Mouse (Mus musculus): ENCODE results near the gene Ndufa6.

Ndufa6 gene

DNA sequence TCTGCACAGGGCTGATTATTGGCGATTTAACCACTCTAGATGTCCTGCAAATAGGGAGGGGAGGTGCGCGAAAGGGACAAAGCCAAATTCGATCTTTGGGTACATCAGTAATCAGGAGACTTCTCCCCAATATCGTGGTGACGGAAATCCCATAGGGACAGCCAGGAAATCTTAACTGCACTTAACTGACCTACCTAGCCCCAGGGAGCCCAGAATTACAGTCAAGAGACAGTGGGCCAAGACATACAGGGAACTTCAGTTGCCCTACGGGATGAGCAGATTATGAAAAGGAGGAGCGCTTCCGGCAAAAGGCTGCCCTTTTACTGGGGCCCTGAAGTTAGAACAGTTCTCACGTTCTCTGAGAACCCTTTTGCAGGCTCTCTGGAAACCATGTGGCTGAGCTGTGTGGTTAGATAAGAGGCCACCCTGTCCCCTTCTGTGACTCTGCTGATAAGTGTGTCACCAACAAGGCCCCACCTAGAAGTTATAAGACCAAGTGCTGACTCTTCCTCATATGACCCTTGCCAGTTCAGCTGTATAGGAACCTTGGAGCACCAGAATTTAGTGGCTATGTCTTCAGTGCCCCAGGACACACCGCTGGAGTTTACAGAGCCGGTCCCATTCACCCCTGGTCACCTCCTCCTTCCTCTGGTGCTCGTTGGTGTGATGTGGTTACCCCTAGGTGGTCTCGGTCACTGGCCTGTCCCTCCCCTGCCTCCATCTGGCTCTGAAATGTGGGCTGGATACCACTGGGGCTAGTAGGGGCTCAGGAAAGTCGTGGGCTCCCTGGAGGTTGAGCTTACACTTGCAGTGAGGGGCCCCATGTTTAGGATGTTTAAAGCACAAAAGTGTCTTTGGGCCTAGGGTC, 12.2 kb downstream of the Ndufa6 start:
- DNase-seq (ENCODE audit: low read depth, low spot score), result no peak

DNA sequence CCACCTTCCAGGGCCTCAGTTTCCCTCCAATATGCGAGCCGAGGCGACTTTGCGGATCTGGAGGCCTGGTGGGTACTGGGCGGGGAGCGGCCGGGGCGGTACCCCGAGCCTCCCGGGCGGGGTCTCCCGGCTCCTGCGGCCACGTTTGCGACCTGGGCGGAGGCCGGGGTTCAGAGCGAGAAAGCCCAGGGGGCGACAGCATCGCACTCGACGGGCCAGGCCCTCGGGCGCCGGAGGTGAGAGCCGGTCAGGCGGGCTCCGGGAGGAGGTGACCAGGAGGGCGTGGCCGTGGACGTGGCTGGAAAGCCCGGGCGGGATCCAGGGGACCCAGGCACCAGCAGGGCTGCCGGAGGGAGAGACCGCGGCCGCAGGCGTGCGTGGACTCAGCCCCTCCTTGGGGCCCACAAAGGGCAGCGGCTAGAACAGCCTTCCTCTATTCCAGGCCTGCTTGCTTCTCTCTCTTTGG, 13.1 kb downstream of the Ndufa6 start:
- DNase-seq (ENCODE audit: low read depth, low spot score), result no peak

DNA sequence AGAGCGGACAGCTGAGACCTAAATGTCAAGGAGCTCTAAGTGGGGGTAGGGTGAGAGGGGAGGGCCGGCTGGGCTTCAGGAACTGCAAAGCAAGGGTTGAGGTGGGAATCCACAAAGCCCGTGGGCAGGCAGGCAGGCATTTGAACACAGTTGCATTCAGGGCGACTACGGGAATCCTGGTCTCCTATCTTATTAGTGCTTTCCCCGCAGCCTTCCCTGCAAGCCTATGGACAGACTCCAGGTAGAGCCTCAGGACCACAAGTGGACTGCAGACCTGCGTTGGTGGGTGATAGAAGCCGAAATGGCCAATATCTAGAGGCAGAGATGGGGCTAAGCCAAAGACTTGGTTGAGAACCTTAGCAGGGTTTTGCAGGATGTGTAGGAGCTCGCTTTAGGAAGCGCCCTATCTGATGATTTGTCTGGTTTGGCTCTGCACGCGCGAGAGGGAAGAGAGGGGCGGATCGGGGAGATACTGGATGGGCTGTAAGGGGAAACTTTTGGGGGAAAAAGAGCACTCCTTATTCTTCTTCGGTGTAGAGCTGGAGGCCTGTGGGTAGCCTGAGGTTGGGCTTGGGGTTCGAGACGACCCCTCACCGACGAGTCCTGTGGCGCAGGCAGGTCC, 13.6 kb downstream of the Ndufa6 start:
- no peak for DNase-seq (ENCODE audit: low read depth, low spot score)

DNA sequence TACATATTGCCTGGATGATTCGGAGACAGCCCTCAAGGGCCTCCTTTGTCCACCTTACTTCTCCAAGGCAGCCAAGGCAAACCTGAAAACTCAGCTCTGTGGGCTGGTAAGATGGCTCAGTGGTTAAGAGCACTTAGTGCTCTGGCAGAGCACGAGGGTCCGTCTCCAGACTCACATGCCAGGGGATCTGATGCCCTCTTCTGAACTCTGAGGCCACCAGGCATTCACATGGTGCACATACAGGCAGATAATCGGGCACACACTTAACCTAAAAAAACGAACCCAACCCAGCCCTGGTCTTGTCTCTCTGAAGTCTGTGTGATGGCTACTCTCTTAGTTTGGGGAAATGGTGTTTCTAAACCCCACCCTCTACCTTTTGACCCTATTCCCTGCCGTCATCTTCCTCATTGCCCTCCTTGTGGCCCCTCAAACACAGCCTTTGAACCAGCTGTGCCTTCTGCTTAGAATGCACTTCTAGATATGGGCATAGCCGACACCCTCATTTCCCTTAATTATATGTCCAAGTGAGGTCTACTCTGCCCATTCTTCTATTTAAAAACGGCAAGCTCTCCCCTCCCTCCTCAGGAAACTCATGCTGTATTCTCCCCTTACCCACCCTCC, 14.4 kb downstream of the Ndufa6 start:
- no peak for DNase-seq (ENCODE audit: low read depth, low spot score)

DNA sequence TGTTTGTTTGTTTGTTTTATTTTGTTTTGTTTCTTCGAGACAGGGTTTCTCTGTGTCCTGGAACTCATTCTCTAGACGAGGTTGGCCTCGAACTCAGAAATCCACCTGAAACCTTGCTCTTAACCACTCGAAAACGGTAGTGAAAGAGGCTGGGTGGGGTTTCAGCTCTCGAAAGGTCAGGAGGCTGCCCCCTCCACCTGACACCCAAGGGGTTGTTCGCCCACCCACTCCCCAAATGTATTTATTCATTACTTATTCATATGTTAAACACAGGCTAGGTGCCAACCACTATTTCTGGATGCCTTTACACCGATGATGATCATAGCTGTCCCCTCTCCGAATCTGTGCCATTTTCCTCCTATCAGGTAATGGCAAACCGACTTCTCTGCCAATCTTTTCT, 15.0 kb downstream of the Ndufa6 start:
- no peak for DNase-seq (ENCODE audit: low read depth, low spot score)

DNA sequence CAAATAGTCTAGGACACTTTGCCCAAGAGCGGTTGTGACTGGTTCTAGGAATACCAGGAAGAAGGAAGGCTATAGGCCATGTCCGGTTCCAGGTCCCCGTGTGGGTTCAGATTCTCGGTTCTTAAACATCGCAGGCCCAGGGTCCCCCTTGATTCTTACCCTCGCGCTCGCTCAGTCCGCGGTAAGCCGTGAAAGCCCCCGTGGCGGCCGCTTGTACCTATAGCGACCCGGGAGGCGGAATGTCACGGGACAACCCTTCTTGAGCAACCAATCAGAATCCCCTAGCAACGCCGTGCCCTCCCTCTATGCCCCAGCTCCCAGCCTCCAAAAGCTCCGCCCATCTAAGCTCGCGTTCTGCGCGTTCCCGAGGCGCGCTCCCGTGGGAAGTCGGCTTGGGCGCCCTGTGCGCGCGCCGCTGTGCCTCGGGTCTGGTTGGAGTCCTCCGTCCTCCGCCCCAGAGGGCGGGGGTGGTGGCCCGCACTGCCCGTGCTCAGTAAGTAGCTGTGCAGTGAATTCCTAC, 15.5 kb downstream of the Ndufa6 start, which contains the start of the genes Naga, Pheta2 and Smdt1:
Gene Naga (minus strand): TSS at position 333 of the 520 bp plus-strand sequence.
Gene Pheta2 (plus strand): TSS at position 350 of the 520 bp plus-strand sequence.
Gene Smdt1 (plus strand): TSS at position 367 of the 520 bp plus-strand sequence.
- peak; percentile 90 for DNase-seq (ENCODE audit: low read depth, low spot score)

DNA sequence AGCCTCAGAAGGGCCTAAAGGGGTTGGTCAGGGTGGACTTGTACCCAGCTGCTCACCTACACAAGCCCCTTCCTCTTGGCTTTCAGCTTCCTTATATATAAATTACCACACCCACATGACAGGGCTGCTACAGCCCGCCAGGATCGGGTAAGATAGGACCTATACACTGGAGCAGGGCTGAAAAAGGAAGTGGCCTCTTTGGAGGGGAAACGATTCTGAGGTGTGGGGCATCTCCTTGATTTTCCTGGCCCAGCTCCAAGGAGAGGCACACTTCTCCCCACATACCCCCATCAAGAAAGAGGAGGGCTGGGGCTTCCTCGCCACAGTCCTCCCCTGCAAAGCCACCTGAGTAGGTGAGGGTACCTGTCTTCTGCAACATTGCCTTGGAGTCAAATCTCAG, 16.2 kb downstream of the Ndufa6 start:
- DNase-seq (ENCODE audit: low read depth, low spot score), result no peak

DNA sequence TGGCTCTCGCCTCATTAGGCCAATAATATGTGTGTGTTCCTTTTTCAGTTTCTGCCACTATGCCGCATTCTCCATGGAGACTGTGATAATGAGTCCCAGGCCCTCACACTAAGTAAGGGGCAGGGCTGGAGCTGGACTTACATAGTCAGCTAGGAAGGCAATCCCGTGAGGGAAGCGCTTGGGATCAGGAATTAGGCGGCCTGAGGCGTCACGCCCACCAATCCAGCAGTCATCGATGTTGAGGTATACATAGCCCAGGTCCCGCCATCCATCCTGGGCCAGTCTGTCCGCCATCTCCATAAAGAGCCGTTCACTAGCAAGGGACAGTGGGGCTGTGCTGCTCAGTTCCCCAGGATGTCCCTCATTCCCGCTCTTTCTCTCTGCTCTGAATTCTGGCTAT, 17.5 kb downstream of the Ndufa6 start:
- no peak for DNase-seq (ENCODE audit: low read depth, low spot score)

DNA sequence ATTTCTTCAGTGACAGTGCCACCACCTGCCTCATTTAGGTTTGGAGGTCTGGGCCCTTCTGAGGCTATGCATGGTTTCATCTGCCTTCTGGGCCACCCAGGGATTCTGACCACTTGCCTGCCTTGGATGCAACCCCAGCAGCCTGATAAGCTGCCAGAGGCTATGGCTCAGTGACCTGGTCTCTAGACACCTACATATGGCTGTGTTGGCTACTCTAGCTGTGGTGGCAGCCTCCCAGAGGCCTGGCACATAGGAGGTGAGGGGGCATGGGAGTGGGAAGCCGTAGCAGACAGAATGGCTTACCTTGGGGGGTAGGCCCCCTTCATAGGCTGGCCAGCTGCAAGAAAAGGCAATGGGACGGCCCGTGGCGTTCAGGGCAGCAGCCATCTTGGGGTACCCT, 18.9 kb downstream of the Ndufa6 start:
- DNase-seq (ENCODE audit: low read depth, low spot score), result no peak

DNA sequence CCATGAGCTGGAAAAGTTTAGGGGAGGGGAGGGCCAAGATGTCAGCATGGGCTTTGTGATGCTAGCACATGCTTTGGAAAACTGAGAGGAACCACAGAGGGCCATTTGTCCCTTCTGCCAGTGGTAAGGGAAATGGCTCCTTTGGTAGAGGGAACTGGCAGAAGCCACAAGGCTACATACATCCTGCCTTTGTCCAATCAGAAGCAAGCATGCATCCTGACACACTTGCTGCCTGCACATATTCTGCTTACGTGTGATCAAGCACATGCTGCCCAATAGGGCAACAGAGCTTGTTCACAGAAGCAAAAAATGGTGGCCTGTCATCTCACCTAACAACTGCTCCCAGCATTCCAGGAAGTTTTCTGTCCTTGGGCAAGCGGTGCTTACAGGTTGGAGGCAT, 28.7 kb downstream of the Ndufa6 start:
- no peak for DNase-seq (ENCODE audit: low read depth, low spot score)

DNA sequence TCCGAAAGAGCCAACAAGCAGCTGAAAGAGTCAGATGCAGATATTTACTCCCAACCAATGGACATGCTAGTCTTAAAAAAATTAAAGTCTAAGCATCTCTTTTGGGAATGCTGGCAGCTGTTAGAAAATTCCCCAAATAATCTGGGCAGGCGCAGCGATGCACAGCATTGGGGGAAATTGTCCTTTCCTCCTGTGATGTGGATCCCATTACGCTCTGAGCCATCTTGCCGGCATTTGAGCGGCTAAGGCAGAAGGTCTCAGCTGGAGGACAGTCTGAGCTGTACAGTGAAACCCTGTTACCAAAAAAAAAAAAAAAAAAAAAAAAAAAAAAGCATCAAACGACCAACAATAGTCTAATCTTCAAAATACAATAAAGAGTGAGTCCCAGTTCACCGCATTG, 31.9 kb downstream of the Ndufa6 start:
- DNase-seq (ENCODE audit: low read depth, low spot score), result no peak

DNA sequence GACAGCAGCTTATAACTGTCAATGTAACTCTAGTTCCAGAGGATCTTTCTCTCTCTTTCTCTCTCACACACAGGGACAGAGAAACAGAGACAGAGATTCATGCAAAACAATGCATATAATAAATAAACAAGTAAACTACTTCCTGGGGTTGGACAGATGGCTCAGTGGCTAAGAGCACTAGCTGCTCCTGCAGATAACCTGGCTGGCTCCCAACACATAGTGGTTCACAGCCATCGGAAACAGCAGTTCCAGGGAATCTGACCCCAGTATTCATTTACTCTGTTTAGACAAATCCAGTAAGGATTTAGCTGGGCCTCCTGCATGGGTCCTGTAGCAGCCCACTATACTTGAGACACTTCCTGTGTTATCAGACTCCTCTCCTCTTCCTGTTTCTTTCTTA, 34.5 kb downstream of the Ndufa6 start:
- DNase-seq (ENCODE audit: low read depth, low spot score), result no peak

DNA sequence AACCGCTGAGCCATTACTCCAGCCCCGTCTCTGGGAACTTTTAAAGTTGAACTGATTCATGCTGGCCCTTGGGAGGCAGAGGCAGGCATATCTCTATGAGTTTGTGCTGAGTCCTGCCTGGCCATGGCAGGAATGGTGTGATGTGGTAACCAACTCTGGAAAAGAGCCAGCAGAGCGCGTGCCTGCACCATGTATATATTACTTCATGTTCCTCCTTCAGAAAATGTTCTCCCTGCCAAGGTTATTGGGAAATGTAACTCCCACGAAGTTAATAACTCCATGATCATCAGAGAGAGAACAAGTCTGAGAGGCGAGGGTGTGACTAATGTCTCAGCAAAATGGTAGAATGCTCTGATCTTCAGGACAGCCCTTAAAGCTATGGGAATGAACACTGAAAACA, 36.3 kb downstream of the Ndufa6 start:
- DNase-seq (ENCODE audit: low read depth, low spot score), result no peak

DNA sequence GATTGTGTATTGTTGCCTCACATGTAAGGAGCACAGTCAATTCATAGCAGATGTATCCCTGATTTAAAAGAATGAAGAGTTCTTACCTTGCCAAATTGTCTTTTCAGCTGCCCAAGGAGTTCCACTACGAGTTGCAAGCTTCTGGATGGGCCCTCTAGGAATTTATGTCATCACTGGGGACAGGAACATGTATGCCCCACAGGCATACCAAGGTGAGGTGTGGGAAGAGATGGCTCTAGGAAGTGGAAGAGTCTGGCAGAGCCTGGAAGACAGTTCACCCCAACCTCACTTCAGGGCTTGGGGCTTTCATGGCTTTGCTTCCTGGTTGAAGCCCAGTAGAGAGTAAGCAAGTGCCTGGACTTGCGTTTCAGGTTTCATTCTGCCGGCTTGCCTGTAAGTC, 45.7 kb downstream of the Ndufa6 start:
- DNase-seq (ENCODE audit: low read depth, low spot score), result no peak

DNA sequence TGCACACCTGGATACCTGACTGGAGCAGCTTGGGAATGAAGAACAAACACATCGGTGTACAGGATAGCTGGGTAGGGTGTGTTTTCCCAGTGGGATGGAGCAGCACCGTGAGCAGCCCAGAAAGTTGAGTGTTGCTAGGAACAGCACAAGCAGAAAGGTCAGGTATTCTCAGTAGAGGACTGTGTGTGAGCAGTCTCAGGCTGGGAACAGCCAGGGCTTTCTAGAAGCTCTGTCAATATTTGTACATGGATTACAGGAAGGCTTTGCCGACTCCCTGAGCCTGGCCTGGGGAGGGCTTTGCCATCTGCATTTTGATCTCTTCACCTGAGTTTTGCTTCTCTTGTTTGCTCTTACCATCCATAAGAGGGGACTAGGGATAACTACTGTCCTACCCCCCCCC, 47.0 kb downstream of the Ndufa6 start:
- no peak for DNase-seq (ENCODE audit: low read depth, low spot score)
